Mouse (Mus musculus) left cerebral cortex, postnatal 4 days (tissue): ENCODE data around the gene Rhobtb1. TPM values are rescaled to one million over a fixed set of nuclear protein-coding genes. Genes with fewer than 3 reads are reported as not detected.

Source experiments
- DNase-seq: peaks from one replicate; pipeline ENCODE4 v3.0.0-alpha.2; 2022
- intact Hi-C: fragments of 180-260 bp; cut with DNase I; formaldehyde crosslinking; loops from one replicate; pipeline ENCODE4 v1.15.1; 2025
- total RNA-seq, 2 experiments: library from RNA; stranded (reverse); gene quantifications; 2 replicates each; pipeline ENCODE4 v1.2.3; 2021

Gene Rhobtb1
- 10 to 100 TPM; 24.5 to 24.6 TPM for total RNA-seq

- intact Hi-C loops = no loop called here
- no peak for DNase-seq
These were observed at the start of gene Rhobtb1 for GRCm38 (mm10) chr10:69151045-69151444. Gene Rhobtb1, plus strand, starts transcription at chr10:69151434.

DNA sequence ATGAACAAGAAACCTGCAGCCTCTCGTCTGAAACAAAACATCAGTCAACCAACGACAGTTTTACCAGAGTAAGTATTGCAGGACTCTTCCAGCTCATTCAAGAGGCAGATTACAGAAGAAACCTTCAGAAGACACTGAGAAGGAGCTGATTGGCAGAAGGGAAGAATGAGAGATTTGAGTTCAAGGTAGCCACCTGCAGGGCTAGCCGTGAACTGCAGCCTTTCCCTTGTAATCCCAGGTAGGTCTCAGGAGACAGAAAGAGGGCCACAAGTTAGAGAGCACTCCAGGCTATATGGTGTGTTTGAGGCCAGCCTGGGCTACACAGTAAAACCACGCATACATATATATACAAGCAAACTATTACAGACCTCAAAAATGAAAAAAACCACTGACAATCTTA is 49.2 kb upstream of the Rhobtb1 start:
- intact Hi-C loops = no loop called here

DNA sequence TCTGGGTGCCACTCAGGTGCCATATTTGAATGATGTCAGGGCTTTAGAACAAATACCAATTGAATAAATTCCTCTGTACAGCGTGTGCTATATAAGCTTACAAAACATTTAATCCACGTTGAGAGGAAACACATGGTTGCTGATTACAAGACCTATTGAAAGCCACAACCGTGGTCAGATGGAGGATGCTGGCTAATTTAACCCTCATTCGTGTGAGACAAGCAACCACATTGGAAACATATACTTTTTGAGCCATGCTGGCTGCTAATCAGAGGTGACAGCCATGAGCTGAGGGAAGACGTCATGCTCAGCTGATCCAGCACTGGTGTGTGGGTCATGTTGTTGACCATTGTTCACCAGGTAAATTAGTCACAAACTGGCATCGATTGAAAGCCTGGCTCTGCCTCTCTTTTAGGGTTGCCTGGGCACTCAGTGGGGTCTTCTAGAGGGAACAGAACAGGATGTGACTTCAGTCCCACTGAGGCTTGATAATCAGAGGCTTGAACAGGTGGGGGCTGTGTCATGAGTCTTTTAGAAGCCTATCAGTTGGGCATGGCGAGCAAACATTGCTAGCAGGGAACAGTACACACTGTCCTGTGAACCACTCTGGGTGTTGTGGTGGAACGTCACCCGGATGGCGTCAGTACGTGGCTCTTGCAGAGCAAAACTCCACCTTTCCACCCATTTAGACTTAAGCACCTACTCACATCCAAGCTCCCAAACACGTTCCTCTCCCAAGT is 46.9 kb upstream of the Rhobtb1 start:
- intact Hi-C loops = no loop called here
- DNase-seq = no peak

More for the DNA sequence above, 49.2 kb upstream of the Rhobtb1 start:
- peak; percentile 42 for DNase-seq

GRCm38 (mm10) chr10:69104883-69105225 is 46.4 kb upstream of the Rhobtb1 start:
- no peak for DNase-seq
- intact Hi-C loops = no loop called here

DNA sequence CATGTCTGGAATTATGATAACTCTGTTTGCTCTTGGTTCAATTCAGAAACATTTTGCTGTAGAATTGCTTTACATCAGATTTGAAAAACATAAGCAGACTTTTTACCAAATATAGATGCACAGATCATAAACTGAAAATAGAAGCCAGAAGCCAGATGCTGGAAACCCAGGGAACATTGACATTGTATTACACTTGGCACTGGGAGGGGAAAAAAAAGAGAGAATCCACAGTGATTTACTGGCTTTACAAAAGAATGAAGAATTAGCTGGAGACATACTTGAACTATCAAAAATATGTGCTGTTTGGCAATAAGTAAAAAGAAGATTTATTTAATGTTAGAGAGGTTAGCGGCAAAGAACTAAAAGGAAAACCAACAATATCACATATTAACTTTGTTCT is 44.4 kb upstream of the Rhobtb1 start:
- intact Hi-C loops = no loop called here

DNA sequence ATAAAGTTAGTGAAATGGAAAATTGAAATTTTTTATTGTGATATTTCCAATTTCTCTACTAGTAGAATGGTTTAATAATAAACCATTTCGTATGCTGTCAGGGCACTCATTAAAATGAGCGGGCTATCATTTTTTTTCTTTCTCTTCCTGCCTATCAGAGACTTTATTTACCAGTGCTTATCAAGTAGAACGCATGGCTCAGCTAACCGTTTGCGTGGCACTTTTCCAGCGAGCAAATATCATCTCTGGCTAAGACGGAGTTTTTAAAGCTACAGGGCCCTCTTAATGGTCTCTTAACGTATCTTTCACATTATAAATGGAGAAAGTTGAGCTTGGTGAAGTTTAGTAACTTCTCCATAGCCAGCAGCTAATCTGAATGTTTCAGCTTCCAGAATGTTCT is 44.0 kb upstream of the Rhobtb1 start:
- intact Hi-C loops = no loop called here
- peak; percentile 7 for DNase-seq

More for the DNA sequence above, 44.4 kb upstream of the Rhobtb1 start:
- no peak for DNase-seq

DNA sequence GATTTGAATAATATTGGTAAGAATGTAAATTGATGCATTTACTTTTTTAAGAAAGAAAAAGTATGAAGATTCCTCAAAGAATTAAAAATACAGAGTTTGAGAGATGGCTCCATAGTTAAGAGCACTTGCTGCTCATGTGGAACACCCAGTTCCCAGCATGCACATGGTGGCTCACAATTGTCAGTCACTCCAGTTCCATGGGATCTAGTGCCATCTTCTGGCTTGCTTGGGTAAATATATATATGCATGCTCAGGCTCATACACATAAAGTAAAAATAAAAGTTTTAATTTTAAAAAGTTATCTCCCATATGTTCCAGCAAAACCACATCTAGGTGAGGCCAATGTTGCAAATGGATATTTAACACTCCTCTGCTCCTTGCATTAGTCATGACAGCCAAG is 36.9 kb upstream of the Rhobtb1 start:
- intact Hi-C loops = no loop called here
- DNase-seq = no peak

- no peak for DNase-seq
- intact Hi-C loops = no loop called here
These were observed 33.2 kb upstream of the Rhobtb1 start for GRCm38 (mm10) chr10:69117996-69118395.

DNA sequence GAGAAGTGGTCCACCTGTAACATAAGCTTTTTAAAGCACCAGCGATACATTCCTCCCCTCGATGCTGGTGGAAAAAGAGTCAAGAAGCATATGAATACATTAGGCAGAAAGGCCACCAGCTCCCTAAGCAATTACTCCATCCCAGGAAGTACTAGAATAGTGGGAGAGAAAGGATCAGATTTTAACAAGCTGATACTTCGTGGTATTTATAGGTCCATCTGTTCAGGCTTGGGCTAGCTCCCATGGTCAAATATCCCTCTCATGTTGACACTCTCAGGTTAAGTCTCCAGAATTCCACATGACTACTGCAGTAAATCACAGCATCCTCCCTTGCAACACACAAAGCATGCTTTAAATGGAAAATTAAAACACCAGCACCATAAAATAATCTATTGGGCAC is 32.3 kb upstream of the Rhobtb1 start:
- no peak for DNase-seq
- intact Hi-C loops = no loop called here

- intact Hi-C loops = no loop called here
- no peak for DNase-seq
These were observed 31.8 kb upstream of the Rhobtb1 start for GRCm38 (mm10) chr10:69119456-69119855.

GRCm38 (mm10) chr10:69126546-69126945 is 24.7 kb upstream of the Rhobtb1 start:
- intact Hi-C loops = no loop called here

DNA sequence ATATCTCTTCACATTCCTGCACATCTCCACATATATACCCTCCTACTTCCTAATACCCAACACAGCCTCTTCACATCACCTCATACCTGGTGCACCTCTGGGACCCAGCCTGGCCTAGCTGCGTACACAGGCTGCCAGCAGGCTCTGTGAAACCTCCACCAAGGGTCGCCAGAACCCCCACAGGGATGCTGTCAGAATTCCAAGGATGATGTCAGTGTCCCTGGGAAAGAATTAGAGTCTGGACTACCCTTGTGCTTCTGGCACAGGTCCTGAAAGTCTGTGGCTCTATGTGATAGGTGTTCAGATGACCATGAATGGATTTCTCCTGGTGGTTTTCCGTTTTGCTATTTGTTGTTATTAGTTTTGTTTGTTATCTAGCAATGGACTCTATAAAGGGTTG is 22.7 kb upstream of the Rhobtb1 start:
- DNase-seq = peak; percentile 28
- intact Hi-C loops = no loop called here

More at GRCm38 (mm10) chr10:69126546-69126945, 24.7 kb upstream of the Rhobtb1 start:
- no peak for DNase-seq

DNA sequence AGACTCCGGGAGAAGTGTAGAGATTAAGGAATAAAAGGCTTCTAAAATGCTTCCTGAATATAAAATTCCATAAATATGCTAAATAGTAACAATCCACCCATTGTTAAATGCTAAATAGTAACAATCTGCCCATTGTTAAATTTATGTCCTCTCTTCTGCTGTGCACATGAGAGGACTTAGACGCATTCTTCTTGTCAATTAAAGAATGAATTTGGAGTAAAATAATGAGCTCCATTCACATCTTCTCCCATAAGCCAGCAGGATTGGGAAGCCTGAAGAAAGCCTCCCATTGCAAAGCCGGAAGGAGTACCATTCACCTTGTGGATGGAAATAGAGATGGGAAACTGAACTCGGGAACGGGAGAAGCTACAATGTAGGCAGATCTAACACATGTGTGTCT is 20.6 kb upstream of the Rhobtb1 start:
- intact Hi-C loops = no loop called here
- no peak for DNase-seq

DNA sequence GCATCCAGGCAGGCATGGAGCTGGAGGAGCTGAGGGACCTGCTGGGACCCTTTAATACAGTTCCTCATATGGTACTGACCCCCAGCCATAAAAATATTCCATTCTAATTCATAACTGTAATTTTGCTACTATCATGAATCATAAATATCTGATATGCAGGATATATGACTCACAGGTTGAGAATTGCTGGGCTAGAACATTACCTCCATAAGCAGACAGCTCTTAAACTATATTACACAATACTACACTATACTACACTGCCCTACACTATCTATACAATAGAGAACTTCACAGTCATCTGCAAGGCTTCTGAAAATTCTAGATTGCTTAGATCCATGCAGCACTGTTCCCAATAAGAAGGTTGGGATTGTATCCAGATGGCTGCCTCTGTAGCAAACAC is 16.9 kb upstream of the Rhobtb1 start:
- intact Hi-C loops = no loop called here

DNA sequence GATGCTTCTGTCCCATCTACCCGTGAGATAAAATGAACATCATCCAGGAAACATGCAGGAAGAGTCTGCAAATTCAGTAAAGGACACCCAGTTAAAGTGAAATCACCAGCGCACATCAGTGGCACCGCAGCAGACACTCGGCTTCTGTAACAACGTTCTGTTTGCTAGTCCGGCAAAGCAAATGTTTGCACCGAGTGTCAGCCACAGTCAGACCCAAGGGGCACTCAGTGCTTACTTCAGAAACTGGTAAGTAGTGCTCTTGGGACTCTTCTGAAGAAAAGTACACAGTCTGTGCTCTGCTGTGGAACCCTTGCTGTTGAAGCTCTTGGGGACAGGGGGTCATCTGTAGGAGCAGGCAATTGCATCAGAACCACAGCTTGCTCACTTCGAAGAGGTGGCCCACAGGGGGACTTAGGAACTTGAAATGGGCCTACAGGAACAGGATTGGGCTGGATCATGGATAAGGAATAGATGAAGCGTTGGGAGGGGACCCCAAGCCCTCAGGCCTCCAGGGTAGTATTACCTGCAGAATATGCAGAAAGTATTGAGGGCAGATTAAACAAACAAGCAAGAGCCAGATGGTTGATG is 14.9 kb upstream of the Rhobtb1 start:
- intact Hi-C loops = no loop called here
- no peak for DNase-seq

More for the DNA sequence above, 16.9 kb upstream of the Rhobtb1 start:
- DNase-seq = no peak

DNA sequence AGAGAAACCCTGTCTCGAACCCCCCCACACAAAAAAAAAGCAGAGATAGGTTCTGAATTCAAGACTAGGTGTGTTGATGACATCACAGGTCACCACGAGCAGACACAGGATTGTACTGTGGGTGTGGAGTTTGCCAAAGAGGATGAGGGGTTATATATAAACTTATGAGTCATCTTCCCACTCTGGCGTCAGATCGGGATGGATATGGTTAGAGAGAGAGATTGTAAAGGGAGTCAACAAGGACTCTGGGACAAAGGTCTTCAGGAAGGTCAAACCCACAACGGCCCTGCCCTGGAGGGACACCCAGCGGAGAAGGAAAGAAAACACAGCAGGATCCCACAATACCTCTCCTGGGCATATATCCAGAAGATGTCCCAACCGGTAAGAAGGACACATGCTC is 2.0 kb upstream of the Rhobtb1 start:
- DNase-seq = no peak
- intact Hi-C loops = no loop called here

GRCm38 (mm10) chr10:69152971-69153370 is 1.7 kb downstream of the Rhobtb1 start:
- intact Hi-C loops = no loop called here
- no peak for DNase-seq

DNA sequence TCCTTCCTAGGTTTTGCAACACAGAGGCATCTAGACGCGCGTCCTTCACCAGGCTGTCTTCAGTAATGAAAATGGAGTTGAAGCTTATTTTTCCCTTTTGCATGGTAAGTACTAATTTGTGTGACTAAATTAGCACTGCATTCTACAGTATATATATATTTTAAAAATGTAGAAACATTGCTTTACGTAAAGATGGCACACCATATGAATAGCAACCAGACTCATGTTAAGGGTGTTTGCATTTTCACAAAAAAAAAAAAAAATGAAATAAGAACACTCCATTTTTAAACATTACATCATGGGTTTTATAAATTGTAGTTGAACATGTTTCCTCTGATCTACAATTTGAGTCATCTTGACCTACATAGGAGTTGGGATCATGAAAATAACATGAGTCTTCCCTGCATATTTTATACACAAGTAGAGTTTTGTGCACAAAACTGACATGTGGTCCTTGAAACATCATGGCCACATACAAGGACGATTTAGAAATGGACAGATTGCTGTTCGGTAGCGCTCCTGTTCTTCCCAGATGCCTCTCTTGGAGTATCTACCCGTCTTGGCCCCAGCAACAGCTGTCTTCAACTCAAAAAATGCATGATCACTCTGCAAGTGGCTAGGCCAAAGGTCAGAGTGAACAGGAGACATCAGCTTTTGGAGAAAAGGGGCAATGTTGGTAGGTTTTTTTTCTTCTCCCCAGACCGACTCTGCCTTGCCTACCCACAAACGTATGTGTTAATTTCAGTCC is 4.4 kb downstream of the Rhobtb1 start:
- intact Hi-C loops = no loop called here
- no peak for DNase-seq

DNA sequence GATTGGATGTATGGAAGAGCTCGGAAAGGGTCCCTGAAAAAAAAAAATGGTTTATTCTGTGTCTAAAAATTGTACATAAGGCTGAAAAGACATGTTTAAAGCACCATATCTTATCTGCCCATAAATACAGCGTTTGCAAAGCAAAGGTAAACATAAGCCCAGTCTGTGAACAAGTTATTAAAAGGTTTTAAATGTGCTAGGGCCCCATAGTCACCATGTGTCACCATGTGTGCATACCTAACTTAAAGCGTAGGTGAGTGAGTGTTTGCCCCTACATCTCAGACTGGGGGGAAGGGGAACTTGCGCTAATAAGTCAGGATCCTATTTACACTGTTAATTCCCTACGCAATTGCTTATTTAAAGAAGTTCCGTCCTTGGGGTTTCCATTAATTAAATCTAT is 5.2 kb downstream of the Rhobtb1 start:
- intact Hi-C loops = no loop called here
- no peak for DNase-seq

DNA sequence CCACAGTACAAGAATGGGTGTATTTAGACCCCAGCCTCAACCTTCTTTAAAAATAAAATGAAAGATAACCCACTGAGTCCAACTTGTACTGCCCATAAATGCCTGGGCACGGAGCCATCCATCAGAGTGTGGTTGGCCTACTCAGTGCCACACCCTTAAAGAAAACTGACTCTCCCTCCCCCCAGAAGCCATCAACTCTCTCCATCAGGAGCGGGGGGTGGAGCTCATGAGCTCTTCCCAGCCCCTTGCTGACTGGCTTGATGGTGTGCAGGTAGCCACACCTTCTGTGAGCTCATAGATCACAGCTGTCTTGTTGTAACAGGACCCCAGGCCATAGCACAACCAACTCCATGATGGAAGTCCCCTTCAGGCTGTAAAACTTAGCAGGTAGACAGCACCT is 6.2 kb downstream of the Rhobtb1 start:
- intact Hi-C loops = no loop called here
- DNase-seq = no peak

DNA sequence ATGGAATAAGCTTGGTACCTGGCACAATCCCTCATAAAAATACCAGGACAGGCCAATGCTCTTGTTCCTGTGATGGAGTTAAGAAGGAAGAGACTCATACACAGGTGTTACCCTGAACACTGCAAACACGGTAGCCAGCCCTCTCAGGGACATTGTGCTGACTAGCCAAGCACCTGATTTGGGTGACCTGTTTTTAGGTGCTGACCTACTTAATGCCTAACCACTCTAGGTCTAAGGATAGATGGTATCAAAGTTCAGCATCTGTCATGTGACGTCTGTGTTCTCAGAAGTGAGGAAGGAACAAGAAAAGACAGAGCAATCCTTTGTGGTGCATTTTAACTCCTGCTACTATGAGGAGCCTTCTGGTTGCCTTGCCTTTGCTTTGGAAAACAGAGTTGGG is 9.6 kb downstream of the Rhobtb1 start:
- intact Hi-C loops = no loop called here
- DNase-seq = no peak

GRCm38 (mm10) chr10:69161503-69161902 is 10.3 kb downstream of the Rhobtb1 start:
- intact Hi-C loops = no loop called here
- no peak for DNase-seq
